Mouse (Mus musculus) testis, adult 2 months (tissue): ENCODE measurements around the gene Smarcb1. TPM values are rescaled to one million over a fixed set of nuclear protein-coding genes. Genes with fewer than 3 reads are reported as not detected.

Experiments used
- H3K27ac ChIP-seq: fragments of 200-500 bp; 2 replicates; pipeline ENCODE4 v1.5.1; 2012; ENCODE audit warnings: low read depth, low read length; ENCODE audit not compliant: control insufficient read depth, insufficient read depth
- H3K27me3 ChIP-seq: fragments of 200-500 bp; 2 replicates; pipeline ENCODE4 v1.6.1; 2012; ENCODE audit warnings: mild to moderate bottlenecking, low read length, moderate library complexity; ENCODE audit not compliant: control insufficient read depth, insufficient read depth
- H3K36me3 ChIP-seq: fragments of 200-500 bp; 2 replicates; pipeline ENCODE4 v1.6.1; 2012; ENCODE audit warnings: mild to moderate bottlenecking, low read length; ENCODE audit not compliant: control insufficient read depth, insufficient read depth
- H3K4me1 ChIP-seq: fragments of 200-500 bp; 2 replicates; pipeline ENCODE4 v1.6.1; 2012; ENCODE audit warnings: low read length; ENCODE audit not compliant: control insufficient read depth, insufficient read depth
- H3K4me3 ChIP-seq: fragments of 200-500 bp; 2 replicates; pipeline ENCODE4 v1.5.1; 2012; ENCODE audit warnings: low read depth, mild to moderate bottlenecking, low read length, moderate library complexity, mixed read lengths; ENCODE audit not compliant: control insufficient read depth
- CTCF ChIP-seq: fragments of 200-500 bp; IDR thresholded peaks from 2 replicates; pipeline ENCODE4 v1.5.1; 2012; ENCODE audit warnings: low read depth, mild to moderate bottlenecking, inconsistent platforms, low read length, moderate library complexity; ENCODE audit not compliant: control insufficient read depth, insufficient read depth, insufficient replicate concordance
- POLR2A ChIP-seq: fragments of 200-500 bp; IDR thresholded peaks from 2 replicates; pipeline ENCODE4 v1.6.1; 2012; ENCODE audit warnings: low read depth, mild to moderate bottlenecking, inconsistent platforms, low read length, moderate library complexity; ENCODE audit not compliant: control insufficient read depth
- polyA plus RNA-seq: library from polyadenylated mRNA; depleted of rRNA; stranded (reverse); fragments of >200 nt; gene quantifications from 2 replicates; pipeline ENCODE4 v1.2.3, GENCODE M21; 2012

Smarcb1 gene
- polyA plus RNA-seq, 1 experiment, result 41.7 TPM

DNA sequence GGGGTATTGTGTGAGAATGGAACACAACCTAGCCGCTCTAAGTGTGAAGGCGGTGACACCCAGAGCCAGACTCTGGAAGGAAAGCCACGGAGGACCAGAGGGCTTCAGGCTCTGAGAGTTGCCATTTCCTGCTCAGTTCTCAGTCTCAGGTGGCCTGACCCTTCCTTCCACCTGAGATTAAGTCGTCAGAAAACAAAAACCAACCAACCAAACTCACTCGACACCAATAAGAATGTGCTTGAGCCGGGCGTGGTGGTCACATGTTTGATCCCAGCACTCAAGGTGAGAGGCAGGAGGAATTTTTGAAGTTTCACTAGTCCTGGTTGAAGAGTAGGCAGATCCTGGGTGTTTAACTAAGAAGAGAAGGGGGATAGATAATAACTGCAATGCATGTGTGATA lies 24.5 kb upstream of the Smarcb1 start:
- H3K27ac ChIP-seq, result no peak overlapping the region
- no peak overlapping the region for H3K4me3 ChIP-seq
- H3K27me3 ChIP-seq, result no peaks in the 10 kb centered on the region
- no peaks in the 10 kb centered on the region for H3K36me3 ChIP-seq
- TF ChIP-seq POLR2A (no peak), CTCF (no peak)
- peaks cover 9% of the 10 kb centered on the region for H3K4me1 ChIP-seq

DNA sequence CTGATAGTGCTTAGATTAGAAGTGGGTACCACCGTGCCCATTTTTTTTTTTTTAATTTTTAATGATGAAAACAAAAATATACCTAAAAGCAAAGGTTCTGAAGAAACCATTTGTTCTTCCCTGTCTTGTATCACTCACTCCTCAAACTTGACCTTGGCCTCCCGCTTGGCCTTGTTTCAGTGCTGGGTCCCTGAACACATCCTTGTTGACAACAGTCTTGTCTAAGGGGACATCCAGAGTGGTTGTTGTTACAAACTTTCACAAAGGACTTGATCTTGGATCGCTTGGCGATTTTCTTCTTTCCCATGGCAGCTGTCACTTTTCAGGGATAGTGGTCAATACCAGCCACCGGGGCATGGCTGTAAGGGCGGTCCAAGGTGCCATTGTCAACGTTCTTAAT lies 23.8 kb upstream of the Smarcb1 start:
- Histone ChIP-seq H3K36me3 (no peaks in the 10 kb centered on the region), H3K4me1 (peaks cover 4% of the 10 kb centered on the region; the same call in 1 of the 2 replicates), H3K27me3 (no peaks in the 10 kb centered on the region), H3K27ac (no peak overlapping the region), H3K4me3 (no peak overlapping the region)
- TF ChIP-seq POLR2A, result no peak
- TF ChIP-seq CTCF, result no peak

DNA sequence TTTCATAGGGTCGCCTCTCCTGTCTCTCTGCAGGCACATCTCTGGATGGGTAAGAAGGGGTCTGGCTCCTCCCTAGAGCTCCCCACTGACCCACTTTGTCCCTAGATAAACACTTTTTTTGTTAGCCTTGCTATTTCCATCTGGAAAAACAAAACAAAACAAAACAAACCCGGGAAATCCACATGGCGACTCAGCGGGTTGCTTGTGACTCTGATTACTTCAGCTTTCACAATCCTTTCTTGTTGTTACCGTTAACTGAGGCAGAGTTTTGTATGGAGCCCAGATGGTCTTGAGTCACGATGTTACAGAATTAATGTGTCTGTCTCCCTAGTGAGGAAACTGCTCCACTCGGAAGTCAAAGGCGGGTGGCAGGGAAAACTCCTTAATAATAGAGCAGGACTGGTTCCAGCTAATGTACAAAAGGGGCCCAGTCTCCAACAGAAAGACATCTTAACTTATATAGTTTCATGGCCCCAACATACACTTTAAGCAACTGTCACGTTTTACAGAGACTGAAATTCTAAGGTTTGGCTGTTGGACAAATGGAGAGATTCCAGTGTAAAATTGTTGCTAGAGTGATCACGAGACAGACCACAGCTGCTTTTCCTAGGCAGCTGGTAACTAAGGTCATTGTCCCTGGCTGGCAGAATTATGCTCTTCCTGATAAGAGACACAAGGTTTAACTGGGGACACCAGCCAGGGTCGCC lies 22.8 kb upstream of the Smarcb1 start:
- Histone ChIP-seq H3K4me3 (no peak overlapping the region), H3K36me3 (no peaks in the 10 kb centered on the region), H3K27ac (peak overlapping the region; percentile 18), H3K4me1 (no peaks in the 10 kb centered on the region), H3K27me3 (no peaks in the 10 kb centered on the region)
- no peak for TF ChIP-seq CTCF
- no peak for TF ChIP-seq POLR2A

DNA sequence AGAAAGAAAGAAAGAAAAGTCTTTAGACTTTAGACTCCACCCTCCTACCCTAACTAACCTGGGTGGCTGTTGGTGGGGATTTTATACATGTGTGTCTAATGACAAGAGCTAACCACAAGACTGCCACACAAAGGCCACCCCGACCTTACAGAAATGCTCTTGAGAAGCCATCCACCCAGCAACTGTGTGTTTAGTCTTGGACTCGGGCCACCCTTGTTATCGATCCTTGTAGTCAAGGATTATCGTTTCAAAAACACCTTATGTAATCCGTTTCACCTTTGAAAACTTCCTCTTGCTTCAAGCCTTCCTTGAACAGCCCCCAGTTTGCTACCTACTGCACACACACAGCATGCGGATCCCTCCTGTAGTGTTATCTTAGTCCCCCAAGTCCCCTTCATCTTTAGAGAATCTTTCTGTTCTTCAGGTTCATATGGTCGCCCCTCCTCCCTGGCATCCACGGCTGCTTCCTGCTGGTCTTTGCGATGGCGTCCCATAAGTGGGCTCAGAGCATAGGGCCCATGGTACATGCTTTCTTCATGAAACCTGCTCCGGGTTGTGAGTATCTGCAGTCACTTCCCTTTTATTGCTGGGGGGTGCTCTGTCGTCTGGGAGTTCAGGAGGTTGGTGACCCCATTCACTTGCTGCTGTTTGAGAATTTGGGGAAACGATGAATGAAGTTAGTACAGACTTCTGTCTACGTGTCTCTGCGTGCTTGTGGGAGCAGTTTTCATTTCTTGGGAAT lies 21.5 kb upstream of the Smarcb1 start, which contains the start of gene Vpreb3:
Gene Vpreb3, plus strand, starts transcription at position 322 of the 742 bp plus-strand sequence.
- H3K36me3 ChIP-seq, result no peaks in the 10 kb centered on the region
- no peaks in the 10 kb centered on the region for H3K27me3 ChIP-seq
- H3K27ac ChIP-seq, result peak within 1 kb of the TSS; percentile 24
- TF ChIP-seq CTCF (no peak), POLR2A (no peak)
- no peaks in the 10 kb centered on the region for H3K4me1 ChIP-seq
- H3K4me3 ChIP-seq, result no peak within 1 kb of the TSS

DNA sequence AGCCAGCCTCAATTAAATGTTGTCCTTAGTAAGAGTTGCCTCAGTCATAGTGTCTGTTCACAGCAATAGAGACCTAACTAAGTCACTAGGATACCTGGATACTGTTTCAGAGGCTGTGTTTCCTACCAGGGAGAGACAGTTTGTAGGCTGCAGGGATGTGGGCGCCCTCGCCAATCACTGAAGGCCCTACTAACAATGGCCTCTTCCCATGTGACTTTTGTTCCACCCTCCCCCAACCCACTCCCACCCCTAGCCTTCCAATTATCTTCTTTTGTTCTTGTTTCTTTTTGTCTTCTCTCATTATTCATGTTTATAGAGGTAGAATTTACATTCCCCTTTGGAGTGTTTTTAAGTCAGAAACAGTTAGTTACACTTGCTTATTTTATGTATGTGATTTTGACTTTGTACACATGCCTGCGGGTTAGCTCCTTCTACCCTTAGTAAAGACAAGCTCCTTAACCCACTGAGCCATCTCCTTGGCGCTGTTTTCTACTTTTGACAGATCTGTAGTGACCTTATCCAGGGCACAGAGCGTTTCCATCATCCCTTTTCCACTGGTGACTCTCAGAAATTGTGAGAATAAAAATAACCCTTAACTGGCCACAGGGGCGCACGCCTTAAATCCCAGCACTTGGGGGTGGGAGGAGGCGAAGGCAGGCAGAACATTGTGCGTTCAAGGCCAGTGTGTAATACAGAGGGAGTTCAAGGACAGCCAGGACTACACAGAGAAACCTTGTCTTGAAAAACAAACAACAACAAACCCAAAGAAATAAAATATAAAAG lies 19.8 kb upstream of the Smarcb1 start:
- Histone ChIP-seq H3K4me3 (no peak overlapping the region), H3K36me3 (no peaks in the 10 kb centered on the region), H3K27ac (no peak overlapping the region), H3K4me1 (peaks cover under 1% of the 10 kb centered on the region; the same call in 1 of the 2 replicates), H3K27me3 (no peaks in the 10 kb centered on the region)
- TF ChIP-seq POLR2A, result no peak
- TF ChIP-seq CTCF, result no peak

DNA sequence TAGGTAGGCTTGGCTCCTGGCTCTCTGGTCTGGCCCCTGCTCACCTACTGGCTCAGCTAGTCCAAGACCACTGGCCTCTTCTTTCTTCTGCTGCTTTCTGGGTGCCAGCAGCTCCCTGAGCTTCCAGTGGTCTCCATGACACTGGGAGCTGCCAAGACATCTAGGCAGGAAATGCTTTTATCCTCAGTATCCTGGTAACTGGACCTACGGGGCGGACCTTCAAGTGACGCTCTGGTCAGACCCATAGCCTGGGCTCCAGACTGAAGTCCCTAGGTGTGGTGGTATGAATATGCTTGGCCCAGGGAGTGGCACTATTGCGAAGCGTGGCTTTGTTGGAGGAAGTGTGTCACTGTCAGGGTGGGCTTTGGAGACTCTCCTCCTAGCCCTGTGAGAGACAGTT lies 19.1 kb upstream of the Smarcb1 start, which contains the start of gene Gm867:
Gene Gm867, minus strand, starts transcription at position 153 of the 400 bp plus-strand sequence.
- TF ChIP-seq POLR2A (no peak), CTCF (no peak)
- H3K4me3 ChIP-seq, result no peak within 1 kb of the TSS
- H3K27ac ChIP-seq, result no peak within 1 kb of the TSS
- H3K27me3 ChIP-seq, result no peaks in the 10 kb centered on the region
- peaks cover 3% of the 10 kb centered on the region; the same call in 1 of the 2 replicates for H3K4me1 ChIP-seq
- no peaks in the 10 kb centered on the region for H3K36me3 ChIP-seq
